9 mouse cellular contexts compared by ENCODE assay signal in genomic region chr10:99467319-99467842, GRCm38 (mm10).
DNase-seq lines count a peak whose midpoint lies in the region; ATAC-seq and TF ChIP-seq lines count a peak whose summit lies in the region.
"Had no signal": no experiment of that assay in that cellular context is flagged by ENCODE, and none has a peak within 500 bp of the region (broad histone marks: within the 10 kb centered on the region; RNA-seq: fewer than 3 reads in every experiment).

No protein-coding gene starts in this region.

- H3K79me2 ChIP-seq in liver, adult 2 months (ENCODE audit: control insufficient read depth, insufficient read depth, low read length), result no peaks in the 10 kb centered on the region

- peak overlapping the region; percentile 34 for H3K27ac ChIP-seq in liver, adult 2 months (replicated peaks; ENCODE audit: insufficient read depth, low read depth, low read length)
- peak overlapping the region; percentile 60 for H3K27ac ChIP-seq in lung, embryonic 15.5 days
- no peak overlapping the region for H3K27ac ChIP-seq in neural tube, embryonic 15.5 days (replicated peaks)
- H3K27ac ChIP-seq in cerebellum, adult 2 months (ENCODE audit: insufficient read depth, low read length), result no peak overlapping the region

- H3K9me3 ChIP-seq in lung, embryonic 15.5 days, result no peaks in the 10 kb centered on the region
- no peaks in the 10 kb centered on the region for H3K9me3 ChIP-seq in neural tube, embryonic 15.5 days (replicated peaks)

- H3K4me1 ChIP-seq in liver, adult 2 months (ENCODE audit: control insufficient read depth, insufficient read depth, low read length), result no peaks in the 10 kb centered on the region; the same call in 1 of the 2 replicates
- no peaks in the 10 kb centered on the region; the same call in 1 of the 2 replicates for H3K4me1 ChIP-seq in lung, embryonic 15.5 days
- peaks cover 8% of the 10 kb centered on the region for H3K4me1 ChIP-seq in neural tube, embryonic 15.5 days
- no peaks in the 10 kb centered on the region for H3K4me1 ChIP-seq in cerebellum, adult 2 months (ENCODE audit: control insufficient read depth, insufficient read depth, low read length)

- 65% methylated on average over 9 of the region's 9 CpGs for WGBS in liver, adult 2 months
- WGBS in lung, embryonic 15.5 days, result 60% methylated on average over 9 of the region's 9 CpGs
- 81% methylated on average over 9 of the region's 9 CpGs for WGBS in neural tube, embryonic 15.5 days
- WGBS in cerebellum, adult 2 months, result 51% methylated on average over 9 of the region's 9 CpGs

- no peaks in the 10 kb centered on the region for H3K36me3 ChIP-seq in liver, adult 2 months (ENCODE audit: control insufficient read depth, insufficient read depth, low read length)
- no peaks in the 10 kb centered on the region for H3K36me3 ChIP-seq in lung, embryonic 15.5 days
- H3K36me3 ChIP-seq in neural tube, embryonic 15.5 days, result no peaks in the 10 kb centered on the region

- no peak for ATAC-seq in lung, embryonic 15.5 days (ENCODE audit: borderline replicate concordance, extremely low read depth, low FRiP score, low TSS enrichment)
- ATAC-seq in neural tube, embryonic 15.5 days (ENCODE audit: low FRiP score), result no peak
- ATAC-seq: forebrain, embryonic 14.5 days had no signal

- H3K9ac ChIP-seq in liver, adult 2 months (ENCODE audit: low read depth, low read length), result no peak overlapping the region
- no peak overlapping the region for H3K9ac ChIP-seq in lung, embryonic 15.5 days
- no peak overlapping the region for H3K9ac ChIP-seq in neural tube, embryonic 15.5 days (replicated peaks)

- DNase-seq in liver, adult 2 months (ENCODE audit: extremely low read depth, low read depth, low spot score), result peak; percentile 33
- no peak for DNase-seq in liver
- peak; percentile 10 for DNase-seq in heart, postnatal 25 days (ENCODE audit: low spot score)
- no peak for DNase-seq in embryo, embryonic 11 days
- no peak for DNase-seq in cerebellum, adult 2 months
- DNase-seq in embryo, embryonic 10.5 days (ENCODE audit: low spot score), result no peak

- intact Hi-C loops in heart, postnatal 25 days (cut with DNase I), result loop anchor here (5.0 to 10.0 kb wide), 2 partner anchors 135 to 273 kb away; no protein-coding TSS in a partner anchor

- H3K27me3 ChIP-seq in liver, adult 2 months (ENCODE audit: control insufficient read depth, insufficient read depth, low read length), result no peaks in the 10 kb centered on the region
- H3K27me3 ChIP-seq in lung, embryonic 15.5 days, result no peaks in the 10 kb centered on the region
- H3K27me3 ChIP-seq in neural tube, embryonic 15.5 days (replicated peaks), result no peaks in the 10 kb centered on the region
- H3K27me3 ChIP-seq in cerebellum, adult 2 months (ENCODE audit: control insufficient read depth, insufficient read depth, low read length), result no peaks in the 10 kb centered on the region

- TF ChIP-seq CTCF in liver, adult 2 months (IDR thresholded peaks at IDR 0.05; ENCODE audit: low read depth, low read length), result no peak
- no peak for TF ChIP-seq CTCF in cerebellum, adult 2 months (IDR thresholded peaks at IDR 0.05; ENCODE audit: borderline replicate concordance, insufficient read depth, low read depth, low read length)

- no peak overlapping the region for H3K4me3 ChIP-seq in liver, adult 2 months (ENCODE audit: insufficient read depth, low read depth, low read length)
- no peak overlapping the region for H3K4me3 ChIP-seq in lung, embryonic 15.5 days
- no peak overlapping the region for H3K4me3 ChIP-seq in neural tube, embryonic 15.5 days (replicated peaks)
- H3K4me3 ChIP-seq in cerebellum, adult 2 months (replicated peaks; ENCODE audit: insufficient read depth, low read depth, low read length), result no peak overlapping the region

- no peak for TF ChIP-seq POLR2A in liver, adult 2 months (IDR thresholded peaks at IDR 0.05; ENCODE audit: extremely low read depth, insufficient read depth, low read length)
- TF ChIP-seq POLR2A in cerebellum, adult 2 months (IDR thresholded peaks at IDR 0.05; ENCODE audit: borderline replicate concordance, insufficient read depth, low read length), result no peak

- H3K4me2 ChIP-seq in lung, embryonic 15.5 days, result no peak overlapping the region
- H3K4me2 ChIP-seq in neural tube, embryonic 15.5 days, result no peak overlapping the region

Comparison
In these comparisons a context has a peak if more than half of its experiments do, and no peak if none do; other contexts are left out.
1. DNase-seq: peak in liver, adult 2 months (single experiment) and heart, postnatal 25 days (single experiment); none in liver (single experiment), embryo, embryonic 11 days (single experiment), cerebellum, adult 2 months (0 of 2) and embryo, embryonic 10.5 days (single experiment).
2. H3K27ac ChIP-seq: peak in liver, adult 2 months (single experiment) and lung, embryonic 15.5 days (single experiment); none in neural tube, embryonic 15.5 days (single experiment) and cerebellum, adult 2 months (single experiment).